Mouse (Mus musculus) neural tube, embryonic 10.5 days (tissue): ENCODE data around the gene Tex35.

Experiments used
- DNase-seq: peaks from one replicate; pipeline ENCODE4 v3.0.0-alpha.2; 2017; ENCODE audit warnings: low spot score; ENCODE audit errors: extremely low spot score

Tex35 gene

GRCm38 (mm10) chr1:157081999-157082398, 26.5 kb downstream of the Tex35 start:
- no peak for DNase-seq

DNA sequence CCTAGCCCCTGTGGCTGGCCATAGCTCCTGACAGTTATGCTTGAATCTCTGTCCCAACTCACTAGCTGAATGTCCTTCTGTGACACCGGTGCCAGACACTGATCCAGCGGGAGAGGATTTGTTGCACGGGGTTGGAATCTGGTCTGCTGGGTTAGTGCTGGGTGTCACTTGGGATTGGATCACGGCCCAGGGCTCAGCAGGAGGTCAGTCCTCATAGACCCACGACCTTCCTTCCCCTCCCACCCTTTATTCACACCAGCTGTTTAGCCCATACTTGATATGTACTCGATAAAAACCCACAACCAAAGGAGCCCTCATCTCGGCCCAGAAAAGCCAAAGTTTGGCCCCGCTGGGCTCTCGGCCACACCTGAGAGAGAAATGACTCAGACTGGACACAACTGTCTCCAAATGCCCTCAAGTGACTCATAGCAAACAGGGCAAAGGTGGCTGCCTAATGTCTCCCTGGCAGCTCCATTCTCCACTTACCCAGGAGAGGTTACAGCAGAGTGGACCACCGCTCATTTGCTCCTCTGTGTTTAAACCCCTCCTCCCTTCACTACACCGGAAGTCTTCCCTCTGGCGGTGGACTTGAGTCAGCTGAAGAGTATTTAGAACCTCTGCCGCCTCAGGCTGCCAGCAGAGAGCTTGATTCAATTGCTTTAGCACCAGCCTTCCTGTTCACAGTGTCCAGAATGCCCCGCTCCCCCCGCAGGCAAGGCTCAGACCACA, 27.2 kb downstream of the Tex35 start:
- peak; percentile 41 for DNase-seq

DNA sequence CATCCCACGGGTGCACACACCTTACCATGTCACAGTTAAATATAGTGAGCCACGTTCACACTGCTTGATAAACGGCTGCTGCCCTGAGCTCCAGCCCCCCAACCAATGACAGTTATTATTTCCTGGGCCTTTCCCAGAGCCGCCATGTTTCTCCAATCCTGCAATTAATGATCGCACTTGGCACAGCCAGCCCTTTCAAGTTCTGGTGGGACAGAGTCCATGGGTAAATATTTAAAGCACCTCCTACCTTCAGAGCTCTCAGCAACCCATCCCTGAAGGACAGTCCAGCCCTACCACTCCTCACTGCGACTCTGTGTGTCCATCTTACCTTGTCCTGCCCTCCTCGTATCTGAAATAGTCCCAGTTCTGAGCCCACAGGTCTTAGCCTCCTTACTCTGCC, 28.4 kb downstream of the Tex35 start:
- no peak for DNase-seq

- DNase-seq, result peak; percentile 74
These were observed 29.0 kb downstream of the Tex35 start for GRCm38 (mm10) chr1:157079384-157080025.

DNA sequence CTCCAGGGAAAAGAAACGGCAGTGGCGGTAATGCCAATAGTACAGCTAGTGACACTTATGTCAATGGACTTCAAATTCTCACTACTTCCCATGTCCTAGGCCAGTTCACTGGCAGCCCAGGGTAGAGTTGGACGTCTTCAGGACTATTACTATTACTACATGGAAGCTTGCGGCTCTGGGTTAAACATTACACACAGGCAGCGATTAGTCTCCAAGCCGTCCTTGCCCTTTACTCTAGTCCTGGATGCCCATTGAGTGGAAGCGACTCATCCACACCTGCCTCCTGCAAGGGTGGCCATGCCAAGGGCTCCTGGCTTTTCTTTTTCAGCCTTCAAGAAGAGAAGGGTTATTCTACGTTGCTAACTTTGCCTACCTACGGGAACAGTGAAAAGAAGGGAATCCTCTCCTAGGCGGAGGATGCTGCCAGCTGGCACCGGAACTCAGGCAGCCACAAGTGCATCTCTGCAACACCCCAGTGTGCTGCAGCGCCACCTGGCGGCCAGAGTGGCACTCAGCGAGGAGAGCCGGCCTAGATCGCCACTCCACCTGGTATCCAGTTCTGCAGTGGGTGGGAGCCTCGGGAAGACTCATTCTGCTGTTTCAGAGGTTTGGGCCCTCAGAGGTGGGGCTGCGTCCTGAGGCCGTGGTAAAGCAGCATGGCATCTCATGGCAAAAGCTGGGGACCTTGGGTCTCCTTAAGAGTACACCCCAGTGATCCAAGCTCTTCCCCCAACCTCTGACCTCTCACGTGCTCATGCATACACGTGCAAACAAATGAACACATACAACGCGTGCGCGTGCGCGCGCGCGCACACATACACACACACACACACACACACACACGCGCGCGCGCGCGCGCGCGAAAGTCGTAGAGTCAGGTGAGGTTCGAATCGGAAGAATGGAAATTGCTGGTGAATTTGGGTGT, 31.4 kb downstream of the Tex35 start:
- DNase-seq, result peak; percentile 91

DNA sequence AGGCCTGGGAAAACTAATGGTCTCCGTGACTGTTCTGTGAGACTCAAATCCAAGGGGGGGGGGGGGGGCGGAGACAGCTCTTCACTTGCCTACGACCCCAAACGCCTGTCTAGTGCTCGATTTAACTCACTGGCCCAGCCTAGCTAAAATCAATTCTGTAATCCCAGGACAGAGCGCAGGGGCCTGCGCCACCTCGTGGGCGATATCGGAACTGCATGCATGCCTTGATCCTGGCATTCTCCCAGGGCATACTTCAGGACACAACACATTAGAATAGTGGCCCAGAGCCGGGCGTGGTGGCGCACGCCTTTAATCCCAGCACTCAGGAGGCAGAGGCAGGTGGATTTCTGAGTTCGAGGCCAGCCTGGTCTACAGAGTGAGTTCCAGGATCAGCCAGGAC, 32.2 kb downstream of the Tex35 start:
- peak; percentile 97 for DNase-seq

DNA sequence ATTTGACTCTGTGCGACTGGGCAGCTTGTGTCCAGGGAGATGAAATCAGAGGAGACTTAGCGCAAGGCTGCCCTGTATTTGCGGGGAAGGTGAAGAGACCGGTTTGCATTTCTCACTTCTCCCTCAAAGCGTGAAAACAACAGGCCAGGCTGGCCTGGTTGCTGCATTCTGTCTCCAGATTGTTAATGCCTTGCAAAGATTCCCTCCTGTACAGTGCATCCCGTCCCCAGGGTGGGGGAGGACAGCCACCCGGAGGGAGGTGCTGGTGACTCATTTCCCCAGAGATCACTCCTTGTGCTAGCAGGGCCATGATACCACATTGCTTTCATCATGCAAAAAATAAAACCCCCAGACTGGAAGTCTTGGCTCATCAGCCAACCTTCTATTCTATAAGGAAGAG, 33.5 kb downstream of the Tex35 start:
- DNase-seq, result no peak

DNA sequence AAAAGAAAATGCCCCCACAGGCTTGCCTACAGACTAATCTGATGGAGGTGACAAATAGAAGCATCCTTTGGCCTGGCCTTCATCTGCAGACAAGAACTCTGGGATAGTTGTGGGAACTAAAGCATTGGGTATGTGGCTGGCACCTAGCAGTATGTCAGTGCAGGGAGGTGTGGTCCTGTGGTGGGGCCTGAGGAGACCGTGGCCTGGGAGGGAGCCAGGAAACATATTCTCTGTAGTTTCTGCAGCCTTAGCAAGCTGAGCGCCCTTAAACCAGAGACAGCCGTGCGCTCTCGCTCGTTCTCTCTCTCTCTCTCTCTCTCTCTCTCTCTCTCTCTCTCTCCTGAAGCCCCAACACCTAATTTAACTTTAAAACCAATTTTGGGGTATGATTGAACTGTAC, 34.1 kb downstream of the Tex35 start:
- no peak for DNase-seq

- DNase-seq, result no peak
These were observed 34.9 kb downstream of the Tex35 start for GRCm38 (mm10) chr1:157073592-157073991.

GRCm38 (mm10) chr1:157069181-157069828, 39.2 kb downstream of the Tex35 start:
- no peak for DNase-seq

GRCm38 (mm10) chr1:157068316-157068715, 40.2 kb downstream of the Tex35 start:
- no peak for DNase-seq

- no peak for DNase-seq
These were observed 42.4 kb downstream of the Tex35 start for GRCm38 (mm10) chr1:157065819-157066730.

- no peak for DNase-seq
These were observed 45.0 kb downstream of the Tex35 start for GRCm38 (mm10) chr1:157063318-157064115.

DNA sequence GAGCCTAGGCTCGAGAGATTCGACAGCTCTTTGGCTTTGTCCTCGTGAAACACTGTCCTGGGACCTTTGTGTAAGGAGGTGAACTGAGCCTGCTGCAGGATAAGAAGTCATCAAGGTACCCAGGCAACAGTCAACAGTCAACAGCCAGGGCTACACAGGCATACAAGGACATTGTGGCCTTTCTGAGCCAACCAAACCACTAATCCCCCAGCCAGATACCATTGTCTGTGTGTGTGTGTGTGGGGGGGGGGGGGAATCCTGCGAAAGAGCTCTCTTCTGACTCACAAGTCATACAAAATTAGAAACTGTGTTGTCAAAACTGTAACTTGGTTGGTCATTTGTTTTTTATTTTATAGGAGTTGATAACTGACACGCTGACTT, 46.0 kb downstream of the Tex35 start:
- no peak for DNase-seq

DNA sequence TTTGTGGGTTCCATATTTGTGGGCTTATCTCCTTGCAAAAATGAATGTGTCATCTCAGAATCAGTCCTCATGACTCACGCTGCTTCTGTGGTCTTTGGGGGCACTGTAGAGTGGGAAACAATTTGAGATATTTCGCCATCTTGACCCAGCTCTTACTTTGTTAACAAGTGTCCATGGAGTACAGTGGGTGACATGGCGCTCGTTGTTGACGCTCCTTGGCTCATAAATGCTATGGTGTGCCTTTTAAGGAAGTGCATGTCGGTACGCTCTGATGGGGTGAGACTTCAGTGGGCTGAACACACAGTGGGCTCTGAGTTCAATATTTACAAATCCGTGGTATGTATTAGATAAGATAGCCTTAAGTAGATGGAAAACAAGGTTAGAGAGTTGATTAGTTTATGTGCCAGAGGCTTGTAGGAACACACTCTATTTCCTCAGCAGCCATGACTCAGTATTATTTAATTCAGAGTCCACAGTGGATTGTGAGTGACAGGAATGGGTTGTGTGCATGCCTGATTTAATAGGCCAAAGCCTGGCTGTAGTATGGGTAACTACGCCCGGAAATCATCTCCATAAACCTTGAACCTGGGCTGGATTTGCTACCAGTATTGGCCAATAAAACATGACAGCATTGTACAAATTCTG, 46.6 kb downstream of the Tex35 start:
- no peak for DNase-seq

- DNase-seq, result no peak
These were observed 47.3 kb downstream of the Tex35 start for GRCm38 (mm10) chr1:157061170-157061569.

- no peak for DNase-seq
These were observed 47.9 kb downstream of the Tex35 start for GRCm38 (mm10) chr1:157060441-157061135.

- DNase-seq, result no peak
These were observed 52.6 kb downstream of the Tex35 start for GRCm38 (mm10) chr1:157055901-157056300.
